Mouse (Mus musculus) heart, embryonic 15.5 days (tissue): ENCODE data around the gene Ppp1r12c. TPM values are rescaled to one million over a fixed set of nuclear protein-coding genes. Genes with fewer than 3 reads are reported as not detected.

Experiments used
- ATAC-seq: fragments of 200-750 bp; cut with Nextera tagmentation; replicated peaks from 2 replicates; pipeline ENCODE4 v1.8.0; 2017; ENCODE audit warnings: low read depth, moderate TSS enrichment; ENCODE audit not compliant: insufficient number of reproducible peaks, insufficient read depth, low FRiP score
- H3K27ac ChIP-seq: fragments of 300-500 bp; sonication (generic); 2 replicates; pipeline ENCODE4 v1.5.1; 2015; ENCODE audit warnings: mild to moderate bottlenecking, inconsistent platforms
- H3K27me3 ChIP-seq: fragments of 300-500 bp; sonication (generic); 2 replicates; pipeline ENCODE4 v1.6.1; 2015; ENCODE audit warnings: inconsistent platforms
- H3K36me3 ChIP-seq: fragments of 300-500 bp; sonication (generic); 2 replicates; pipeline ENCODE4 v1.6.1; 2015; ENCODE audit warnings: mild to moderate bottlenecking, inconsistent platforms
- H3K4me1 ChIP-seq: fragments of 300-500 bp; sonication (generic); replicated peaks from 2 replicates; pipeline ENCODE4 v1.6.1; 2015; ENCODE audit warnings: inconsistent platforms
- H3K4me2 ChIP-seq: fragments of 300-500 bp; sonication (generic); 2 replicates; pipeline ENCODE4 v1.6.1; 2015; ENCODE audit warnings: inconsistent platforms, mild to moderate bottlenecking, moderate library complexity
- H3K4me3 ChIP-seq: fragments of 300-500 bp; sonication (generic); 2 replicates; pipeline ENCODE4 v1.5.1; 2015; ENCODE audit warnings: mild to moderate bottlenecking, inconsistent platforms
- H3K9ac ChIP-seq: fragments of 300-500 bp; sonication (generic); 2 replicates; pipeline ENCODE4 v1.6.1; 2015; ENCODE audit warnings: mild to moderate bottlenecking, inconsistent platforms
- H3K9me3 ChIP-seq: fragments of 300-500 bp; sonication (generic); replicated peaks from 2 replicates; pipeline ENCODE4 v1.6.1; 2016; ENCODE audit warnings: inconsistent platforms
- WGBS: fragments of 180-500 bp; shearing (Covaris S2); methylation state at CpG from one replicate; pipeline ENCODE4 v1.1.7; 2015; ENCODE audit warnings: mixed read lengths; 5-methylcytosine and 5-hydroxymethylcytosine counted together
- polyA plus RNA-seq: library from polyadenylated mRNA; unstranded; fragments of >200 nt; fragmentation: Nextera tagmentation; extraction: Ambion mirVana; gene quantifications from 2 replicates; pipeline ENCODE4 v1.2.1, GENCODE M21; 2015

The Ppp1r12c gene
- polyA plus RNA-seq, 1 experiment from 2014 or later: 32.5 TPM

DNA sequence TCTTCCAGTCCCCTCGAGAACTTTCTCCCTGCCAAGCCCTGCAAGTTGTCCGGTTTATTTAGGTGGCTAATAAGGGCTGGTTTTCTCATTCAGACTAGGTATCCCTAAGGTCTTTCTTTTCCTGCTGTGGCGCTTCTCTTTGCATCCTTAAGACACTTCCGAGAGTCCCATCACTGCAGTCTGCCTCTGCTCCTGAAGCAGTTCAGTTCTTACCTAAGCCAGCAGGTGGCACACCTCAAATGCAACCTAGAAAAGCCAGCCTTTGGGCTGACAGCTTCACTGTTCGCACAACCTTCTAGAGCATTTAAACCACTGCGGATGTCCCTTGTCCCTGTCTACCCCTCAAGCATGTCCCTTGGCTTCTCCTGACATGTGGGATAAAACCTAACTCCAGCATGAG lies 21.8 kb downstream of the Ppp1r12c start:
- Histone ChIP-seq H3K27me3 (0 out of 2 replicates have a peak, but pooled peaks cover 3% of the 10 kb centered on the region), H3K27ac (peak overlapping the region; percentile 93; the same call in 1 of the 2 replicates), H3K9me3 (no peaks in the 10 kb centered on the region), H3K4me1 (peaks cover 18% of the 10 kb centered on the region), H3K9ac (no peak overlapping the region), H3K4me2 (peak overlapping the region; percentile 77; the same call in 1 of the 2 replicates), H3K4me3 (peak overlapping the region; percentile 54; the same call in 1 of the 2 replicates), H3K36me3 (peaks cover 40% of the 10 kb centered on the region)
- WGBS: 30% methylated on average over 6 of the region's 6 CpGs
- ATAC-seq: no peak

DNA sequence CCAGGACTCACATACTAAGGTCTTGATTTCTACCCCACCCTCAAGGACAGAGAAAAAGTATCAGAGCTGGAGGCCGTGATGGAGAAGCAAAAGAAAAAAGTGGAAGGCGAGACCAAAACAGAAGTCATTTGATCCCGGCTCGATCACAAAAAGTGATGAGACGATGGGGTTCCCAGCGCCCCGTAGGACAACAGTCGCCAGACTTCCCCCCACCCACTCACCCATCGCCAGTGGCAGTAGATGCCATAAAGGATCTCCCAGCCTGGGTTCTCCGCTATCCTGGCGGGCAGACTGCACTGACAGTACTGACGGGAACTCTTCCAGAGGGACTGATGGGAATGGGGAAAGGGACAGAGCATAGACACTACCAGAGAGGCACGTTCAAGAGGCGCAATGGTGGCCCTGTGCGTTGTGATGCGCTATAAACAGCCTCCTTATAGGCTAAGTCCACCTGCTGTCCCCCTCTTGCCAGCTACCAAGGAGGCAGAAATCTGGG lies 22.6 kb downstream of the Ppp1r12c start:
- H3K9me3 ChIP-seq: no peaks in the 10 kb centered on the region
- no peak for ATAC-seq
- H3K4me2 ChIP-seq: peak overlapping the region; percentile 77
- peaks cover 31% of the 10 kb centered on the region for H3K36me3 ChIP-seq
- peak overlapping the region; percentile 93 for H3K27ac ChIP-seq
- H3K4me3 ChIP-seq: peak overlapping the region; percentile 54
- 0 out of 2 replicates have a peak, but pooled peaks cover 3% of the 10 kb centered on the region for H3K27me3 ChIP-seq
- H3K9ac ChIP-seq: peak overlapping the region; percentile 55
- peaks cover 21% of the 10 kb centered on the region for H3K4me1 ChIP-seq
- WGBS: 6% methylated on average over 16 of the region's 16 CpGs

DNA sequence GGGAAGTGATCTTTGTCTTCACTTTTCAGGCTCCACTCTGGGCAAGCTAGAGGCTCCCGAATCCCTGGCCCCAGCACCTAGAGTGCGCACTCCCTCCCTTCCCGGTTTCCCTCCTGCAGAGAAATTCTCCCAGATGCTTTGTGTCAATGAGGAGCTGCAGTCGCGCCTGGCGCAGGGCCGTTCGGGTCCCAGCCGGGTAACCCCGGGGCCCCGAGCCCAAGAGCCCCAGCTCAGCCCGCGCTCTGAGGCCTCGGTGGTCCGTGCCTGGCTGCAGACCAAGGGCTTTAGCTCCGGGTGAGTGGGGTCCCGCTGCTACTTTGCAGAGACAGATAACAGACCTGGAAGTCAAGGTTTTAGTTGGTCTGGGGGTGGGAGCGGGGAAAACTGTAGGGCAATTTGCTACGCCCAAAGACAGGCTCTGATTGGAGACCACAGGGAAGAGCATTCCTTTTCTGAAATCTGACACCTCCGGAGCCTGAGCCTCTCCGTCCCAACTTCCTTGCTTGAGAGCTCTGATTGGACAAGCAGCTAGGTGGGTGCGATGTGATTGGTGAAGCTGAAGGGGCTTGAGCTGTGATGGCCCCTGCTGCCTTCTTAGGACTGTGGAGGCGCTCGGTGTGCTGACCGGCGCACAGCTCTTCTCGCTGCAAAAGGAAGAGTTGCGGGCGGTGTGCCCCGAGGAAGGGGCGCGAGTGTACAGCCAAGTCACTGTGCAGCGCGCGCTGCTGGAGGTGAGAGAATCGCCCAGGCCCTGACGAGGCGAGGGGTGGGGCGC lies 23.3 kb downstream of the Ppp1r12c start:
- H3K4me2 ChIP-seq: peak overlapping the region; percentile 77
- H3K4me3 ChIP-seq: peak overlapping the region; percentile 54
- peak; percentile 94 for ATAC-seq
- peaks cover 25% of the 10 kb centered on the region for H3K36me3 ChIP-seq
- WGBS: 2% methylated on average over 39 of the region's 39 CpGs
- peak overlapping the region; percentile 55 for H3K9ac ChIP-seq
- H3K27ac ChIP-seq: peak overlapping the region; percentile 93
- peaks cover 22% of the 10 kb centered on the region for H3K4me1 ChIP-seq
- H3K9me3 ChIP-seq: no peaks in the 10 kb centered on the region
- peaks cover 7% of the 10 kb centered on the region for H3K27me3 ChIP-seq

DNA sequence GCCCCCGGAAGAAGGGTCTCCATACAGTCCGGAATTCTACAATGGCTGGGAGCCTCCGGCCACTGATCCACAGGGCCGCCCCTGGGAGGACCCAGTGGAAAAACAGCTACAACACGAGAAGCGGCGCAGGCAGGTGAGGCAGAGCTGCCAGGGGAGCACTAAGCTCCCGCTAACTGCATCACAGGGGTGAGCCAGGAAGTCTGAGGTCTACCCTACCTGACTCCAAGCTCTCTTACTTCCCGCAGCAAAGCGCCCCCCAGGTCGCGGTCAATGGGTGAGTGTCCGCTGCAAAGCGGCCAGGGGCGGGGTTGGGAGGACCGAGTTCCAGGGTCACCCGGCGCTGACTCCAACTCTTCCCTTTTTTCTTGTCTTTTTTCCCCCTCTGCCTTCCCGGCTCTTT lies 27.5 kb downstream of the Ppp1r12c start:
- H3K9me3 ChIP-seq: no peaks in the 10 kb centered on the region
- no peak for ATAC-seq
- H3K9ac ChIP-seq: no peak overlapping the region
- peaks cover 39% of the 10 kb centered on the region for H3K27me3 ChIP-seq
- WGBS: 7% methylated on average over 19 of the region's 19 CpGs
- H3K4me2 ChIP-seq: peak overlapping the region; percentile 39
- peaks cover 26% of the 10 kb centered on the region for H3K4me1 ChIP-seq
- H3K27ac ChIP-seq: no peak overlapping the region
- H3K36me3 ChIP-seq: no peaks in the 10 kb centered on the region
- peak overlapping the region; percentile 12; the same call in 1 of the 2 replicates for H3K4me3 ChIP-seq

DNA sequence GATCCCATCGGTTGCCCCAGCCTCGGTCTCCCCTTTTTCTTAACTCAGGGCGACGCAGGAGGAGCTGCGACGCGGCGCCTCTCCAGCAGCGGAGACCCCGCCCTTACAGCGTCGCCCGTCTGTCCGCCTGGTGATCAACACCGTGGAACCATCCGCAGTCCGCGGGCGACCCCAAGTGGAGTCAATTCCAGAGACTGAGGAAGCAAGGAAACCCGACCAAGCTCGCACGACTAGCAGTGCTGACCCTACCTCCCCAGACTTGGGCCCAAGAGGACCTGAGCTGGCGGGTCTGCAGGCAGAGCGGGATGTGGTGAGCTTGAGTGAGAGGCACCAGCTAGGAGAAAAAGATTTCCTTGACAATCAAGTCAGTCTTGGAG lies 30.3 kb downstream of the Ppp1r12c start:
- WGBS: under 1% methylated on average over 24 of the region's 24 CpGs
- Histone ChIP-seq H3K9ac (peak overlapping the region; percentile 40; the same call in 1 of the 2 replicates), H3K27ac (no peak overlapping the region), H3K4me1 (peaks cover 16% of the 10 kb centered on the region), H3K27me3 (peaks cover 38% of the 10 kb centered on the region), H3K9me3 (no peaks in the 10 kb centered on the region), H3K36me3 (no peaks in the 10 kb centered on the region), H3K4me3 (peak overlapping the region; percentile 48), H3K4me2 (peak overlapping the region; percentile 69)
- peak; percentile 83 for ATAC-seq

DNA sequence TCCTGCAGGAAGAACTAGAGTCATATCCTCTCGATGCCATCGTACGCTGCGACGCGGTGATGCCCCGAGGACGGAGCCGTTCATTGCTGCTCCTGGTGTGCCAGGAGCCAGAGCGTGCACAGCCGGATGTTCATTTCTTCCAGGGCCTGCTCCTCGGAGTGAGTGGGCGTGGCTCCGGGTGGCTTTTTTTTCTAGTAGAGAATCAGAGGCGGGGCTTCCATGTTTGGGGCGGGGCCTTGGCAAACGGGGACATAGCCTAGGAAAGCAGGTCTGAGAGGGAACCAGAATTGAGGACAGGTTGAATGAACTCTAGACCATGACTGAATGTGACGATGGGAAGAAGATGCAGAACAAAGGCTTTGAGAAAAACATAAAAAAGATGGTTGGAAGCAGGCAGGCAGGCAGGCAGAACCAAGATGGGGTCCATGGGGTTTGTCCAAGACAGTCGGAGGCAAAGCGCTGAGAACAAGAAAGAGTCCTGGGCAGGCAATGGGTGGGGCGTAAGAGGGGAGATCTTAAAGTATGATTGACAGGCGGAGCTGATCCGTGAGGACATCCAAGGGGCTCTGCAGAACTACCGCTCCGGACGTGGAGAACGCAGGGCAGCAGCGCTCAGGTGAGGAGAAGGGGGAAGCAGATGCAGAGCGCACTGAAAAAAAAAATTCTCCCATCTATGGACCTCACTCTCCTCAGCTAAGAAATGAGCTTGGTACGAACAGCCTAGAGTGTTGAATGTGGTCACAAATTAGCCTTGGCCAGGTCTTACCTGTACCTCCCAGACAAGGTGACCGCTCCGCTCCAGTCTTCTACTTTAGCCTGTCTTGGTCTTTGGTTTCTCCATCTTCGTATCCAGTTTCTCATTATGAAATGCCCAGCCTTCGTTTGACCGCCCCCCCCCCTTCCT lies 31.0 kb downstream of the Ppp1r12c start:
- peak; percentile 29; the same call in 1 of the 2 replicates for ATAC-seq
- H3K27me3 ChIP-seq: peaks cover 38% of the 10 kb centered on the region
- H3K4me3 ChIP-seq: peak overlapping the region; percentile 48
- H3K36me3 ChIP-seq: no peaks in the 10 kb centered on the region
- peak overlapping the region; percentile 40; the same call in 1 of the 2 replicates for H3K9ac ChIP-seq
- WGBS: 4% methylated on average over 35 of the region's 35 CpGs
- H3K4me1 ChIP-seq: peaks cover 16% of the 10 kb centered on the region
- no peak overlapping the region for H3K27ac ChIP-seq
- H3K4me2 ChIP-seq: peak overlapping the region; percentile 69
- H3K9me3 ChIP-seq: no peaks in the 10 kb centered on the region

DNA sequence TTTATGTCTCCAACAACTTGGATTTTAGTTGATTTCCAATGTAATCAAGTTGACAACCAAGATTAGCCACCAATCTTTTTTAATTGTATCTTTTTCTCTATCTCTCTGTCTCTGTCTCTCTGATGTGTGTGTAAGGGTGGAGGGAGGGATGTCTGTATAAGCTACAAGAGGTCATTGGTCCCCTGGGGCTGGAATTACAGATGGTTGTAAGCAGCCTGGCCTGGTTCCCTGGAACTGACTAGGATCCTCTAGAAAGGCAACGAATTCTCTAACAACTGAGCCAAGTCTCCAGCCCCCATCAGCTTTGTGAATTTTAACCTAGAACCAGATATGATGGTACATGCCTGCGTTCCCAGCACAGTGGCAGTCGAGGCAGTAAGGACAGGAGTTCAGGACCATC lies 33.7 kb downstream of the Ppp1r12c start:
- Histone ChIP-seq H3K27me3 (peaks cover 30% of the 10 kb centered on the region), H3K9ac (no peak overlapping the region), H3K27ac (no peak overlapping the region), H3K4me2 (no peak overlapping the region), H3K9me3 (no peaks in the 10 kb centered on the region), H3K4me3 (no peak overlapping the region), H3K36me3 (no peaks in the 10 kb centered on the region), H3K4me1 (peaks cover 13% of the 10 kb centered on the region)
- no peak for ATAC-seq
- WGBS: 67% methylated on average over 3 of the region's 3 CpGs

DNA sequence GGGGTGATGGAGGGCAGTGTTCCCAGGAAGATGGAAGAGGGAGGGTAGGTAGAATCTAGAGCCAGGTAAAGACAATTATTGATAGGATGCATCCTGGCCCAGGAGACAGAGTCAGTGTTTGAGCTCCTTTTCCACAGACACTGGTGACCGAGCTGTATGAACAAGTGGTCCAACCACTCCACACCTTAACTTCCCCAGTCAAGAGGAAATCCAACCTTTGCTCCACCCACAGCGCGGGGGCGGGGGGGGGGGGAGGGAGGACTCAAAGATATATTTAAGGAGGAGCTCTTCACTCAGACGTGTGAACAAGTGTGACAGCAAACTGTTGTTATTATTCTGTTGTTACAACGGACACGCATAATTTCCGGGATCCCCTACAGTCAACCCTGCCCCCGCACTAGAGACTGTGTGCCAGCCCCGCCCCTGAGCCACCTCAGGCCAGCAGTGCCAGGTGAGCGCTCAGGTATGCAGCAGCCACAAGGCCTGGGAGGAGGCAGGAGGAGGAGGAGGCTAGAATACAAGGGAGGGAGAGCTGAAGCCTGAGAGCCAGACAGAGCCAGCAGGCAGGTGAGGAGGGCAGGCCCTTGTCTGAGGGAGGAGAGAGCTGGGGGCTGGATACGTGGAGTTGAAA lies 37.2 kb downstream of the Ppp1r12c start:
- peak; percentile 33 for ATAC-seq
- Histone ChIP-seq H3K9me3 (no peaks in the 10 kb centered on the region), H3K27me3 (peaks cover 5% of the 10 kb centered on the region; the same call in 1 of the 2 replicates), H3K36me3 (no peaks in the 10 kb centered on the region), H3K4me1 (peaks cover 2% of the 10 kb centered on the region; the same call in 1 of the 2 replicates), H3K4me3 (no peak overlapping the region), H3K27ac (no peak overlapping the region), H3K9ac (no peak overlapping the region), H3K4me2 (no peak overlapping the region)
- WGBS: 7% methylated on average over 12 of the region's 12 CpGs

DNA sequence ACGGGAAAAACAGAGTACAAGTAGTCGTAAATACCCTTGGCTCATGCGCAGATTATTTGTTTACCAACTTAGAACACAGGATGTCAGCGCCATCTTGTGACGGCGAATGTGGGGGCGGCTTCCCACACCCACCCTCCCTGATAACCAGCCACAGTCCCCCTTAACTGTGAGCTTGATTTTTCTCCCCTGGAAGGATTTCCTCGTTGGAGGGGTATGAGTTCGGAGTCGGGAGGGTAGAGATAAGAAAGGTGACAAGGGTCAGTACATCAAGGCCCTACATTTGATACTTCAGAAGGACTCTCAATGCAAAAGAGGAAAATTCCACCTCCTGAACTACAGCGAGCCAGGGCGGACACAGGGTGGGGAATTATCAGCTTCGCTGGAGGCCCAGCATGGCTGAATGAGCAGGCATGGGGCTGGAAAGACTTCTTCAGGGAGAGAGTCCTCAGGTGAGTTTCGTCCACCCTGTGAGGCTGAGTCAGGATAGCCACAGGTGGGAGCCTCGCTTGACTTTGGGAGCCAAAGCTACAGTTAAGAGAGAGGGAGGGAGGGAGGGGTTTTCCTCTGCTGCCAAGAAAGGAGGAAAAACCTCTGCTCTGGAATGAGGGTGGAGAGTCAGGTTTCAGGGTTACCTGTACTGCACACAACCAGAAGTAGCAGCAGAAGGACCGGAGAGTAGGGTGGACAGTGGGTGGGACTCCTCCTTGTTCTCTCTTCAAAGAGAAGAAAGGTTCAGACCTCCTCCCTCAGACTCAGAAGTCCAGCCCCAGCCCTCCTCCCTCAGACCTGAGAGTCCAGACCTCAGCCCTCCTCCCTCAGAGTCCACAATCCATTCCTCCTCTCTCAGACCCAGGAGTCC lies 40.7 kb downstream of the Ppp1r12c start, which contains the start of gene Eps8l1:
Gene Eps8l1 (plus strand): TSS at position 99 of the 859 bp plus-strand sequence.
- Histone ChIP-seq H3K4me3 (peak within 1 kb of the TSS; percentile 37), H3K9me3 (no peaks in the 10 kb centered on the region), H3K4me1 (peaks cover 2% of the 10 kb centered on the region; the same call in 1 of the 2 replicates), H3K36me3 (no peaks in the 10 kb centered on the region), H3K9ac (peak within 1 kb of the TSS; percentile 25; the same call in 1 of the 2 replicates), H3K4me2 (peak within 1 kb of the TSS; percentile 44), H3K27me3 (no peaks in the 10 kb centered on the region), H3K27ac (peak within 1 kb of the TSS; percentile 54)
- 53% methylated on average over 15 of the region's 16 CpGs for WGBS
- ATAC-seq: no peak; the same call in 1 of the 2 replicates

DNA sequence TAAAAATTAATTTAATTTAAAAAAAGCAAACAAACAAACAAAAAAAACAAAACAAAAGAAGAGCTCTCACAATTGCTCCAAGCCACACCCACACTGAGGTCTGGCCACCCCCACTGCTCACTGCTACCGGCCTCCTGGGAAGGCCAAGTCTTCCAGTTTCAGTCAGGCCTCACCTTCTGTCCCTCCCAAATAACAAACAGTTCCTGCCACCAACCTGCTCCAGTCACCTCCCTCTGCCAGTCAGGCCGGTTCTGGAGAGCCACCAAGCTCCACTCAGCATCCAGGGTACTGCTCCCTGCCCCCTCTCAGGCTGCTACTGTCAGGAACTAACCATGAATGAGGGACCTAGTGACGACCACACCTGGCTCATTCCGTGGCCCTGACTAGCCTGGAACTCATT lies 48.8 kb downstream of the Ppp1r12c start:
- Histone ChIP-seq H3K4me1 (no peaks in the 10 kb centered on the region), H3K4me3 (no peak overlapping the region), H3K4me2 (no peak overlapping the region), H3K27ac (no peak overlapping the region), H3K9me3 (no peaks in the 10 kb centered on the region), H3K9ac (no peak overlapping the region), H3K27me3 (no peaks in the 10 kb centered on the region), H3K36me3 (no peaks in the 10 kb centered on the region)
- no peak for ATAC-seq
- 21% methylated on average over 4 of the region's 4 CpGs for WGBS
